Mouse (Mus musculus) kidney, adult 2 months (tissue): ENCODE data around the gene Helq. TPM values are rescaled to one million over a fixed set of nuclear protein-coding genes. Genes with fewer than 3 reads are reported as not detected.
A peak's percentile ranks its signal among the peaks of the same experiment; 100 is the strongest.

Source experiments
- DNase-seq: peaks from one replicate; pipeline ENCODE4 v3.0.0; 2021
- H3K27ac ChIP-seq: fragments of 200-500 bp; 2 replicates; pipeline ENCODE4 v1.5.1; 2012; ENCODE audit warnings: low read depth, low read length, control low read depth, inconsistent platforms; ENCODE audit not compliant: insufficient read depth
- H3K27me3 ChIP-seq: fragments of 200-500 bp; replicated peaks from 2 replicates; pipeline ENCODE4 v1.6.1; 2012; ENCODE audit warnings: mild to moderate bottlenecking, moderate library complexity, low read length, inconsistent platforms; ENCODE audit not compliant: control insufficient read depth, insufficient read depth
- H3K36me3 ChIP-seq: fragments of 200-500 bp; 2 replicates; pipeline ENCODE4 v1.6.1; 2012; ENCODE audit warnings: mild to moderate bottlenecking, moderate library complexity, low read length, inconsistent platforms; ENCODE audit not compliant: control insufficient read depth, insufficient read depth
- H3K4me1 ChIP-seq: fragments of 200-500 bp; 2 replicates; pipeline ENCODE4 v1.6.1; 2011; ENCODE audit warnings: low read length; ENCODE audit not compliant: control insufficient read depth, insufficient read depth
- H3K4me3 ChIP-seq: fragments of 200-500 bp; 2 replicates; pipeline ENCODE4 v1.5.1; 2011; ENCODE audit warnings: mild to moderate bottlenecking, low read depth, low read length, control low read depth; ENCODE audit not compliant: insufficient read depth
- CTCF ChIP-seq: fragments of 200-500 bp; conservative IDR thresholded peaks from 2 replicates; pipeline ENCODE4 v1.5.1; 2011; ENCODE audit warnings: low read depth, mild to moderate bottlenecking, control low read depth, low read length, moderate library complexity, mixed read lengths; ENCODE audit not compliant: insufficient read depth, insufficient read length
- POLR2A ChIP-seq: fragments of 200-500 bp; IDR thresholded peaks from one replicate; pipeline ENCODE4 v1.6.1; 2011; ENCODE audit warnings: low read depth, low read length, control low read depth
- WGBS: fragments of 180-500 bp; shearing (Covaris S2); methylation state at CpG from one replicate; pipeline ENCODE4 v1.1.7; 2018; 5-methylcytosine and 5-hydroxymethylcytosine counted together
- polyA plus RNA-seq: library from polyadenylated mRNA; depleted of rRNA; stranded (reverse); fragments of >200 nt; gene quantifications from 2 replicates; pipeline ENCODE4 v1.2.3, GENCODE M21; 2012

Helq gene
- polyA plus RNA-seq, 1 experiment = 10.2 TPM

GRCm38 (mm10) chr5:100835862-100836538 is 37.6 kb upstream of the Helq start:
- TF ChIP-seq POLR2A = no peak
- TF ChIP-seq CTCF = no peak

GRCm38 (mm10) chr5:100833841-100834240 is 35.4 kb upstream of the Helq start:
- H3K4me3 ChIP-seq = no peak overlapping the region
- WGBS = 92% methylated on average over 2 of the region's 2 CpGs
- no peak for DNase-seq
- H3K27me3 ChIP-seq = no peaks in the 10 kb centered on the region
- H3K27ac ChIP-seq = no peak overlapping the region
- no peak for TF ChIP-seq CTCF
- TF ChIP-seq POLR2A = no peak
- no peaks in the 10 kb centered on the region for H3K4me1 ChIP-seq
- no peaks in the 10 kb centered on the region for H3K36me3 ChIP-seq

More at GRCm38 (mm10) chr5:100835862-100836538, 37.6 kb upstream of the Helq start:
- no peak overlapping the region for H3K27ac ChIP-seq
- 61% methylated on average over 9 of the region's 9 CpGs for WGBS
- no peaks in the 10 kb centered on the region for H3K27me3 ChIP-seq
- DNase-seq = no peak
- no peak overlapping the region for H3K4me3 ChIP-seq
- no peaks in the 10 kb centered on the region for H3K4me1 ChIP-seq
- H3K36me3 ChIP-seq = no peaks in the 10 kb centered on the region

GRCm38 (mm10) chr5:100832680-100833079 is 34.3 kb upstream of the Helq start:
- Histone ChIP-seq H3K27me3 (no peaks in the 10 kb centered on the region), H3K4me3 (no peak overlapping the region), H3K36me3 (no peaks in the 10 kb centered on the region), H3K27ac (no peak overlapping the region), H3K4me1 (no peaks in the 10 kb centered on the region)
- DNase-seq = no peak
- 90% methylated on average over 3 of the region's 3 CpGs for WGBS
- TF ChIP-seq CTCF (no peak), POLR2A (no peak)

- Histone ChIP-seq H3K36me3 (no peaks in the 10 kb centered on the region), H3K27ac (no peak overlapping the region), H3K27me3 (no peaks in the 10 kb centered on the region), H3K4me3 (no peak overlapping the region), H3K4me1 (no peaks in the 10 kb centered on the region)
- TF ChIP-seq POLR2A (no peak), CTCF (no peak)
- 73% methylated on average over 3 of the region's 3 CpGs for WGBS
- no peak for DNase-seq
Observed at GRCm38 (mm10) chr5:100828701-100829100, 30.3 kb upstream of the Helq start.

GRCm38 (mm10) chr5:100826531-100826930 is 28.1 kb upstream of the Helq start:
- H3K27me3 ChIP-seq = no peaks in the 10 kb centered on the region
- no peaks in the 10 kb centered on the region for H3K36me3 ChIP-seq
- H3K4me1 ChIP-seq = no peaks in the 10 kb centered on the region
- H3K4me3 ChIP-seq = no peak overlapping the region
- no peak for DNase-seq
- WGBS = 55% methylated on average over 7 of the region's 7 CpGs
- no peak overlapping the region for H3K27ac ChIP-seq
- TF ChIP-seq CTCF (no peak), POLR2A (no peak)

GRCm38 (mm10) chr5:100825975-100826374 is 27.6 kb upstream of the Helq start:
- no peaks in the 10 kb centered on the region for H3K4me1 ChIP-seq
- H3K27ac ChIP-seq = no peak overlapping the region
- H3K36me3 ChIP-seq = no peaks in the 10 kb centered on the region
- 13% methylated on average over 2 of the region's 2 CpGs for WGBS
- H3K27me3 ChIP-seq = no peaks in the 10 kb centered on the region
- H3K4me3 ChIP-seq = no peak overlapping the region
- DNase-seq = peak; percentile 31
- no peak for TF ChIP-seq POLR2A
- peak; percentile 53 for TF ChIP-seq CTCF

- Histone ChIP-seq H3K27ac (no peak overlapping the region), H3K4me3 (no peak overlapping the region), H3K27me3 (no peaks in the 10 kb centered on the region), H3K4me1 (0 out of 2 replicates have a peak, but pooled peaks cover 4% of the 10 kb centered on the region), H3K36me3 (no peaks in the 10 kb centered on the region)
- no peak for TF ChIP-seq CTCF
- no peak for TF ChIP-seq POLR2A
- DNase-seq = no peak
- WGBS = 77% methylated on average over 7 of the region's 7 CpGs
Observed at GRCm38 (mm10) chr5:100822826-100823225, 24.4 kb upstream of the Helq start.

- WGBS = 76% methylated on average over 8 of the region's 8 CpGs
- H3K27me3 ChIP-seq = no peaks in the 10 kb centered on the region
- 0 out of 2 replicates have a peak, but pooled peaks cover 4% of the 10 kb centered on the region for H3K4me1 ChIP-seq
- TF ChIP-seq CTCF = no peak
- no peak for TF ChIP-seq POLR2A
- no peaks in the 10 kb centered on the region for H3K36me3 ChIP-seq
- no peak overlapping the region for H3K4me3 ChIP-seq
- DNase-seq = no peak
- H3K27ac ChIP-seq = no peak overlapping the region
Observed at GRCm38 (mm10) chr5:100821375-100821774, 23.0 kb upstream of the Helq start.
